Mouse (Mus musculus) brain, embryonic 14.5 days (tissue): Measurements from ENCODE around the gene Elp4. TPM values are rescaled to one million over a fixed set of nuclear protein-coding genes. Genes with fewer than 3 reads are reported as not detected.
A peak's percentile ranks its signal among the peaks of the same experiment; 100 is the strongest.

ENCODE experiments used
- DNase-seq: peaks from one replicate; pipeline ENCODE4 v3.0.0-alpha.2; 2011; ENCODE audit warnings: low read depth
- CTCF ChIP-seq: fragments of 200-500 bp; IDR thresholded peaks from 2 replicates; pipeline ENCODE4 v1.5.1; 2012; ENCODE audit warnings: inconsistent platforms, mild to moderate bottlenecking, moderate library complexity, borderline replicate concordance; ENCODE audit not compliant: insufficient read depth, insufficient read length; ENCODE audit errors: extremely low read depth
- POLR2A ChIP-seq: fragments of 200-500 bp; IDR thresholded peaks from 2 replicates; pipeline ENCODE4 v1.6.1; 2012; ENCODE audit warnings: mild to moderate bottlenecking, inconsistent platforms, borderline replicate concordance; ENCODE audit not compliant: poor library complexity, insufficient read depth, insufficient read length, severe bottlenecking; ENCODE audit errors: extremely low read depth
- polyA plus RNA-seq: library from polyadenylated mRNA; depleted of rRNA; stranded (reverse); fragments of >200 nt; gene quantifications from 2 replicates; pipeline ENCODE4 v1.2.3, GENCODE M21; 2012

The Elp4 gene
- polyA plus RNA-seq, 1 experiment: 14.1 TPM

DNA sequence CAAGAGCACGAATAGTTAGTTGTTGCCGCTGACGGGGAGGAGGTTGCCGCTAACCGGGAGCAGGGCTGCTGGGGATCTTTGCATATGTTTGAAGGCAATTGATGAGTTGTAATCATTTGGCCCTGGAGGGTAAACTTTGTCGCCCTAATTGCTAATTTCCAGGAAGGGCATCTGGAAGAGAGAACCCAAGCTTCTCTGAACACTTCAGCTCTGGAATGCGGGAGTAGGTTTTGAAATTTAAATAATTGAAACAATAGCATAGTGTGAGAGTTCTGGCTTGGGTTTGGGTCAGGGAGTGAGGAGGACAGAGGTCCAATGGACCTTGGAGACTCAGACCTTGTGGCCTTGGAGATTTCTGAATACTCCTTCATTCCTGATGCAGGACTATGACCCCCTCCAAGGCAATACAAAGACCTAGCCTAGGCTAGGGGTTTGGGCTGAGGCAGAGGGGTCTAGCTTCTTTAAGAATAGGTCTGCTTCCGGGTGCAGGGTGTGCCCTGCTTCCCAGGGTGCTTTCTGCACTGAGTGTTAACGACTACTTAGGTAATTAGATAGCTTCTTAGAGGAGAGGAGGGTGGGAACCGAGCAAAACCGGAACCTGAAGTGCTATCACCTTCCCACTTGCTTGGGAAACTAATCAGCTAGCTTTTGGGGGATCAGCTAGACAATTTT, 226.8 kb downstream of the Elp4 start:
- DNase-seq: peak; percentile 56
- TF ChIP-seq CTCF (no peak), POLR2A (no peak)

- TF ChIP-seq CTCF (no peak), POLR2A (no peak)
- DNase-seq: peak; percentile 52
These were observed 227.4 kb downstream of the Elp4 start for GRCm38 (mm10) chr2:105676909-105677433.

DNA sequence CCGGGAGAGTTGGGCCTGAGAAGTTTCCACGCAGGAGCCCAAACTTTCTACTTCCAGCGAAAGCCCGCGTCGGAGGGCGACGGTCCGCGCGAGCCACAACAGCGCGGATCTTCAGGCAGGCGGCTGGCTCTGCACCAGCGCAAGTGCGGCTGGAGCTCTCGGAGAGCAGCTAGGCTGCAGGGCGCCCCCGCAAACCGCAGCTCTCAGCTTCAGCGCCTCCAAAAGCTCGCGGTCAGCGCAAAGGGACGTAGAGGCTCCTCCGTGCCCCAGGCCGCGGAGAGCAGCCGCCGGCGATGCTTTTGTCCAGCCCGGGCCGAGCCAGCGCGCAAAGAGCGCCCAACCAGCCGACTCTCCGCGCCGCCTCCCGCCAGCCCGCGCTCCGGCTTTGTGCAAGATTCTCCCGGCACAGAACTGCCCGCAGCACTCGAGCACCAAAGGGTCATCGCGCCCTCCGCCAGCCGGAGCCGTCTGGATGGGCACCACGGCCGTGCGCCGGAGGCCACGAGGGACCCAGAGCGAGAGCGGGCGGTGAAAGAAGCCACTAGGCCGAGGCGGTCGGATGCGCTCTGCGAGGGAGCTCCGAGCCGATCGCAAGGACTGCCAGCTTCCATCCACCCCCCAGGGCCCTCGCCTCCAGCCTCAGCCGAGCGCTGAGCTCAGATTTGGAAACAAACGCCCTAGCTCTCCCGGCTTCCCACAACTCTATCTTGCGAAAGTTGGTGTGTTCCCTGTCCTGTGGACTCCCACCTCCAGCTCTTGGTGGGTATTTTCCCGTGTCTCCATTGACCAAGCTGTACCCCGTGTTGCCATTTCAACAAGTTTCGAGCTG, 228.1 kb downstream of the Elp4 start:
- TF ChIP-seq CTCF (no peak), POLR2A (no peak)
- DNase-seq: peak; percentile 72

DNA sequence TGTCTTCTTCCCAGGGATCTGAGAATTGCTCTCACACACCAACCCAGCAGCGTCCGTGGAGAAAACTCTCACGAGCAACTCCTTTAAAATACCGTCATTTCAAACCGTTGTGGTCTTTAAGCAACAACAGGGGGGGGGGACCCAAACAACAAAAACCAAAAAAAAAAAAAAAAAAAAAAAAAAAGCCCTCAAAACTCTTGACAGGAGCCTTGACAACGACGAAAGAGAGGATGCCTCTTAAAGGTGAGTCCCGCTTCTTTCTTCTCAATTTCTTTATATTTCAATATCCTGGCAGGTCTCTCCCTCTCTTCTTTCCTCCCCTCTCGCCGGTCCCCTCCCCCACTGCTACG, 228.7 kb downstream of the Elp4 start:
- TF ChIP-seq CTCF (no peak), POLR2A (no peak)
- no peak for DNase-seq

- TF ChIP-seq CTCF (no peak), POLR2A (0 out of 2 replicates have a peak, but pooled peaks have one; percentile 23)
- peak; percentile 98 for DNase-seq
These were observed 229.3 kb downstream of the Elp4 start for GRCm38 (mm10) chr2:105674875-105675729.

DNA sequence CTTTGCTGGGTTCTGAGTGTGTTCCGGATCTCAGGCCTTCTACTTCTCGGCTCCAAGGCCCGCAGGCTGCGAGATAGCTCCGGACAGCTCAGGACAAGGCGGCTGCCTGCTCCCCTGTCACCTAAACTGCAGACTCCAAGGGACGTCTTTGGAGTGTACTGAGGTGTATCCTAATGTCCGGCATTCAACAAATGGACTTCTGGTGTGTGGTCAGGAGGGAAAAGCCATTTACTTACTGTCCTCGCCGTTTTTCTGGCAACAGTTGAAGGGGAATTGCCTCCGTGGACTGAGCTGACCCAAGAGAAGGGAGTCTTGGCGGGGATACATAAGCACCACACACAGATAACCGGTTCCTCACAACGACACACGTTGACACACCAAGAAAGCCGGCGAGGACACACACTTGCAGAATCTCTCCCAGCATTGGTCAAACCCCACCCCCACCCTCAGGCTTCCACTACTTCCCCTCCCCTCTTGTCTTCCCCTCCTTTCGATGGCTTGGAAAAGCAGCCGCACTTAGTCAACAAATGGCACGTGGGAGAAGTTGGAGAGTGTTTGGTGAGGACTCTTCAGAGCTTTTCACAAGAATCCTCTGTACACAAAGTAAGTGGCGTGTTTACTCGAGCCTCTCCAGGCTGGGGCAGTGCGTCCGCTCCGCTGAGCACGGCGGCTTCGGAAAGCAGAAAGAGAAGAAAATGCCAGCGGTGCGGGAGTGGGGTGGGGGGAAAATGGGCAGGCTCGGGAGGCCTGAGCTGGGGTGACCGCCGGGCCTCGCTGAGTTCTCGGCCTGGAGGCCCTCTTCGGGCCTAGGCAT, 230.1 kb downstream of the Elp4 start:
- no peak for TF ChIP-seq CTCF
- DNase-seq: peak; percentile 81

DNA sequence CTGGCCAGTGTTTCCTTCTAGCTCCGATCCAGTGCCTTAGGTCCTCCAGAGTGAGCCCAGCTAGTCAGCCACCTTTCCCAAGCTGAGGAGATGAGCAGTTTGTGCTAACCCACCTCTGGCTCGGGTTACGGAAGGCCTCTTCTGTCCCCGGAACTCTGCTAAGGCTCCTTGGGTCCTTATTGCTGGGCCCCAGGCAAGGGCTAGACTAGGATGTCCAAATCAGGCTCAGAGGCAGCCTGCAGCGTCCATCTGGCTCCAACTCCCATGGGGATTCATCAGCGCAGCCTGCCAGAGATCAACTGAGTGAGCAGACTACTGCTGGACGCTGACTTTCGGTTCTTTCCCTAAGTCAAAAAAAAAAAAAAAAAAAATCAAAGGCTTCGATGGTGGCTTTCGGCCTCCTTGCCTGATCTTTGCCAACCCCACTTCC, 230.7 kb downstream of the Elp4 start:
- DNase-seq: peak; percentile 67
- no peak for TF ChIP-seq CTCF
- TF ChIP-seq POLR2A: no peak

DNA sequence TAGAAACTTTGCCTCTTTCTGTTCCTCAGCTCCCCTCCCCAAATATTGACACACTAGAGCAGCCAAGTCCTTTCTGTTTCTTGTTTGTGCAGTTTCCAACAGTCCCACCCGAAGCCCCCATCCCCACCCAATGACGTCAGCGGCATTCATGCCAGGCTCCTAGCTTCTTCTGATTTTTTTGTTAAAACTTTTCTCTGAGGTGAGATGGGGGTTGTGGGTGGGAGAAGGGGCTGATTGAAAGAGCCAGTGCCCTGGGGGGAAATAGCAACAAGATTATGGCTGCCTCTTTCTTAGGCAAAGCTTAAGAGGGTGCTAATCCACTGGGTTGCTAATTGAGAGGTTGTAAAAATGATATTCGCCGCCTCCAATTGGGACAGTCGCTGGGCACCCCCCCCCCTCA, 231.3 kb downstream of the Elp4 start:
- peak; percentile 93 for DNase-seq
- TF ChIP-seq CTCF (no peak), POLR2A (no peak)

- no peak for TF ChIP-seq CTCF
- TF ChIP-seq POLR2A: no peak
These were observed 231.8 kb downstream of the Elp4 start for GRCm38 (mm10) chr2:105672596-105672960.

GRCm38 (mm10) chr2:105671798-105672595, 232.4 kb downstream of the Elp4 start:
- peak; percentile 67 for DNase-seq
- TF ChIP-seq POLR2A (no peak), CTCF (peak; percentile 15; the same call in 1 of the 2 replicates)

More at GRCm38 (mm10) chr2:105672596-105672960, 231.8 kb downstream of the Elp4 start:
- peak; percentile 62 for DNase-seq
